25 mouse cellular contexts compared by ENCODE assay signal in genomic region chr13:96327707-96328106, GRCm38 (mm10).
"Had no signal": no experiment of that assay in that cellular context is flagged by ENCODE, and none has a peak within 500 bp of the region (broad histone marks: within the 10 kb centered on the region; RNA-seq: fewer than 3 reads in every experiment).

No protein-coding gene starts in this region.

- H3K4me3 ChIP-seq: heart, adult 2 months; heart, embryonic 13.5 days; heart, embryonic 15.5 days; hindbrain, embryonic 13.5 days; hindbrain, embryonic 15.5 days; intestine, embryonic 15.5 days; limb, embryonic 13.5 days; limb, embryonic 15.5 days; liver, embryonic 12.5 days had no signal

- H3K27me3 ChIP-seq: heart, embryonic 13.5 days; heart, embryonic 15.5 days; hindbrain, embryonic 13.5 days; hindbrain, embryonic 15.5 days; intestine, embryonic 15.5 days; limb, embryonic 13.5 days; limb, embryonic 15.5 days; liver, embryonic 12.5 days had no signal

- H3K9ac ChIP-seq: forebrain, postnatal 0 days; heart, embryonic 13.5 days; heart, embryonic 15.5 days; hindbrain, embryonic 13.5 days; hindbrain, embryonic 15.5 days; intestine, embryonic 15.5 days; limb, embryonic 13.5 days; limb, embryonic 15.5 days; liver, embryonic 12.5 days; liver, embryonic 14.5 days had no signal

- H3K4me2 ChIP-seq: heart, embryonic 11.5 days; heart, embryonic 13.5 days; heart, embryonic 15.5 days; hindbrain, embryonic 13.5 days; hindbrain, embryonic 15.5 days; intestine, embryonic 15.5 days; limb, embryonic 13.5 days; limb, embryonic 15.5 days; liver, embryonic 12.5 days had no signal

- H3K4me1 ChIP-seq: hindbrain, embryonic 13.5 days; hindbrain, embryonic 15.5 days; intestine, embryonic 15.5 days; limb, embryonic 13.5 days; limb, embryonic 15.5 days; liver, embryonic 12.5 days had no signal

- DNase-seq: forebrain, postnatal 0 days; gastrocnemius, postnatal 14 days; gastrocnemius, postnatal 36 days; heart, adult 11 months; heart, adult 2 months; heart, postnatal 14 days; heart, postnatal 36 days; kidney, adult 18-20 months; kidney, adult 8-10 months; kidney, postnatal 10 days; kidney, postnatal 25 days; kidney, postnatal 4 days; lung, adult 18-20 months had no signal

- H3K36me3 ChIP-seq: heart, embryonic 13.5 days; heart, embryonic 15.5 days; hindbrain, embryonic 13.5 days; hindbrain, embryonic 15.5 days; intestine, embryonic 15.5 days; limb, embryonic 13.5 days; limb, embryonic 15.5 days; liver, embryonic 12.5 days had no signal

- H3K27ac ChIP-seq: heart, adult 2 months; heart, embryonic 13.5 days; heart, embryonic 15.5 days; hindbrain, embryonic 13.5 days; hindbrain, embryonic 15.5 days; intestine, embryonic 15.5 days; limb, embryonic 13.5 days; limb, embryonic 15.5 days; liver, embryonic 12.5 days; liver, embryonic 14.5 days had no signal

- H3K9me3 ChIP-seq: heart, embryonic 13.5 days; heart, embryonic 15.5 days; hindbrain, embryonic 13.5 days; hindbrain, embryonic 15.5 days; intestine, embryonic 15.5 days; limb, embryonic 13.5 days; limb, embryonic 15.5 days; liver, embryonic 12.5 days had no signal

- ATAC-seq: forebrain, postnatal 0 days; inflammation-experienced regulatory T-cells, adult 6 months; intestine, embryonic 15.5 days; intestine, postnatal 0 days; liver, embryonic 12.5 days had no signal
